Mouse (Mus musculus): ENCODE measurements around the gene Ptprd.
A peak's percentile ranks its signal among the peaks of the same experiment; 100 is the strongest.
"Not testable (repeated sequence)": the region's sequence is repeated elsewhere in the genome, so short reads cannot be mapped to it uniquely, and the experiment has no call there.

The Ptprd gene

DNA sequence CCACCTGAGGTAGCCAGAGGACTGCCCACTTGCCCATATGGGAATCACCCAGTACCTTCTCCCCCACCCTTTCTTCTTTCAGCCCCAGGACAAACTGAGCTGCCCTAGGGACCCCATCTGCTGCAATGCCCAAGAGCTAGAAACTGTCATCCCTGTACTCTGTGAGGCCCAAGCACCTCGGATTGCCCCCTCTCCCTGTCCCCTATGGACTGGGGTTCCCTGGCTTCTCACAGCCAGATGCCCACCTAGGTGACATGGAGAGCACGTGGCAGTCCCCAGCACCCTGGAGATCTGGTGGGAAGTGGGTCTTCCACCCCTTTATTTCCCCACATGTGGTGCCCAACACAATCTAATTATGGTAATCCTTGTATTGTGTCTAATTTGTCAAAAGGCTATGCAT lies 331.5 kb downstream of the Ptprd start:
- DNase-seq: no peak

DNA sequence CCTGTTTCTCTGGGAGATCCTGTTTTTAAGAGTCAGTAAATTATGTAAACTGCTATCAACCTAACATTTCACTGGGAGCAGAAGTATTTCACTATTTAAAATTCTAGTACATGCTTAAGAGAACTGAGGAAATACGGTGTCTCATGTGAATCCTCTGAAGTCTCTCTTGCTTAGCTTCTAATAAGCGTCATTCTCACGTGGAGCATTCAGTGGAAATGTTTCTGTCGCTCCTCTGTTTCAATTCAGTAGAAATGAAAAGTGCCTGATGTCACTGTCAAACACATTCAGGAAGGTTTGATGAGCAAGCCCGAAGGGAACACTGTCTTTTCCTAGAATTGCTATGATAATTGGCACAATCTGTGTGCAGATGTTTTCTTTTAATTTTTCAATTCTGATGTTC lies 350.5 kb downstream of the Ptprd start:
- no peak for DNase-seq

DNA sequence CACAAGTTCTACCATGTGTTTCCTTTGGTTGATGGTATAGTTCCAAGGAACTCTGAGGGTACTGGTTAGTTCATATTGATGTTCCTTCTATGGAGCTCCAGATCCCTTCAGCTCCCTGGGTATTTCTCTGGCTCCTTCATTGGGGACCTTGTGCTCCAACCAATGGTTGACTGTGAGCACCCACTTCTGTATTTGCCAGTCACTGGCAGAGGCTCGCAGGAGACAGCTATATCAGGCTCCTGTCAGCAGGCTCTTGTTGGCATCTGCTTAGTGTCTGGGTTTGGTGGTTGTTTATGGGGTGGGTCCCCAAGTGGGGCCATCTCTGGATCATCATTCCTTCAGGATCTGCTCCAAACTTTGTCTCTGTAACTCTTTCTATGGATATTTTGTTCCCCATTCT lies 414.4 kb downstream of the Ptprd start:
- DNase-seq: not testable (repeated sequence)

DNA sequence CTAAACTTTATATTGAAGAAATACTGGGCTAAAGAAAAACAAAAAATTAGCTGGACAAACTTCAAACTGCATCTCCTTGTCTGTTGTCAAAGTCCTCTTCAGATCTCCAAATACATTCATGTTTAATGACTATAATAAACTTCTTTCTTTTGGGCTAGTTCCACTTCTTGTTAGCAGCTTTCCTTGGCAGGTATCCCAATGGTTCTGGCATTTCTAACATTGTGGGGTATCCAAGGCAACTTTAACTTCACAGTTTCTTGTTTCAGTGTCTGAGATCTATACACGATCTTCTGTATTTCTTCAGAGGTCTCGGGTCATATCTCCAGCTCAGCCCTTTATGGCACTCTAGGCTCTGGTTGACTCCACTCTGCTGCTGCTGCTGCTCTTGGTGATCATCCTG lies 434.5 kb downstream of the Ptprd start:
- no peak for DNase-seq

DNA sequence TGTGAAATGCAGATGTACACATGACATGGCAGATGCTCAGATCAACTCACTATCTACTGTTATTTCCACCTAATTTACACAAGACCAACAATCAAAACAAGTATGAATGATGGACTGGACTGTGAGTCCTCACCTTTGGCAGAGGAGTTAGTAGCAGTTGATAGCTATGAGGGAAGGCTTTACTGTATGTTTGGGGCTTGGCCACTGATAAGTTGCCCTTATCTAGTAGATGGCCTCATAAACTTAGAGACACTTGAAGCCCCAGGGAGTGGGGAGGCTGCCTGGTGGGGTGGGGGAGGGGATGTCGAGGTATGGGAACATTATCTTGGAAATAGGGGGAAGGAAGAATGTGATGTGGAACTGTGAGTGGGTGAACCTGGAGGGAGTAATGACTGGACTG lies 448.0 kb downstream of the Ptprd start:
- no peak for DNase-seq

DNA sequence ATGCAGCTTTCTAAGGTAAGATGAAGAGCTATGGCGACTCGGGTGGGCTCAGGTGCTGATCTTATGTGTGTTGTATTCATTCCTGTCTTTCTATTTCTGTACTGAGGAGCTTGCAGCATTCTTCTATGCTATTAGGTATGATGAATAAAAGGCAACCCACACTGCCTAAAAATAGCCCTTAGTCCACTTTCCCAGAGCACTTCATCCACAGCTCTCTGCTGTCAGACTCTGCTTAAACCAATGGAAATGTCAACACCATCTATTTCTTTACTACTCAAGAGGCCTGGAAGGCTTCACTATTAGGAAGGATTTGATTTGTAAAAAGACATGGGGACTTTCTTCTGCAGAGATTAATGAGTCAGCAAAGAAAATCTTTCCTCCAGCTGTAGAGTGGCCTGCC lies 468.4 kb downstream of the Ptprd start:
- DNase-seq: no peak

DNA sequence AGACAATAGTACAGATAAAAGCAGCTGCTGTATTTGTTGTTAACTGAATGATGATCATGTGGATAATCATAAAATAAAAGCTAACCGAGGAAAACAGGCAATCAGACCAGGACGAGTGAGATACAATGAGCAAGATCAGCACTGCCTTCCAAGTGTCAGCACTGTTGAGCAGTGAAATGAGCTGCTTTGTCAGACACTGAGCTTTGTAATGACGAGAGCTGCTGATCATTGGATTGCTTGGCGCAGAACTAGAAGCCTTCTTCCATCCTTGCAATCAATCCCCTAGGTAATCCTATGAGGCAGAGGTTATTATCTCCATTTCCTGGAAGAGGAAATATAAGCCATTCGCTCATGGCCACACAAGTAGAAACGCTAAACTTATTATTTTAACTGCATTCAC lies 489.9 kb downstream of the Ptprd start:
- no peak for DNase-seq

DNA sequence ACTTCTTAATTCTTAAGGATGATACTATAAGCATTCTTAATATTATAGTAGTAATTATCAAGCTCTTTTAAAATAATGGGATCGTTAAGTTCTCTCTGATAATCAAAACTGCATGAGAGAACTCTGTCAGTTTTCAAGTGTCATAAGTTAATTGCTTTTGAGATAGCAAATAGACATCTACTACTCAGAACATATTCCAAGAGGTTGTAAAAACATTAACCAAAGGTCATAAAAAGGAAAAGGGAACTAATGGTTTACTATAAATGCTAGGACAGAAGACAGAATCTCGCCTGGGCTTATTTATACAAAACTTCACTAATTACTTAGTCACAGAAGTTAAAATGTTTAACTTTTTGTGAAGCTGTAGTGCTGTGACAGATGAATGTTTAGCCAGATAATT lies 494.0 kb downstream of the Ptprd start:
- no peak for DNase-seq

DNA sequence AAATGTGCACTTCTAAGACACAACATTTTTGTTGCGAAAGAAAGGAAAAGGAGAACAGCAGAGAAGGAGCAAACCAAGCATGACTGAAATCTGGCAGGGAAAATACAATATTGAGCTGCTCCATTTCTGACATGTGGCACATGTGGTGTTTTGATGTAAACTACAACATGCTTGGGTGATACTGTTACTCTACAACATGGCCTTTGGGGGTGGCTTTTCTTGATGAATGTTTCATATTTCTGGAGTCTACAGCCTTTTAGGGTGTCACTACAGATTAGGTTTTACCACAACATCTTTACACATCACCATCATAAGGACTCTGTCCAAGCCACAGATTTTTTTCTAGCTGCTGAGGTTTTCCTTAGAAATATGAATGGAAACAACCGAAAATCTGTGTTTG lies 501.5 kb downstream of the Ptprd start:
- DNase-seq: no peak

DNA sequence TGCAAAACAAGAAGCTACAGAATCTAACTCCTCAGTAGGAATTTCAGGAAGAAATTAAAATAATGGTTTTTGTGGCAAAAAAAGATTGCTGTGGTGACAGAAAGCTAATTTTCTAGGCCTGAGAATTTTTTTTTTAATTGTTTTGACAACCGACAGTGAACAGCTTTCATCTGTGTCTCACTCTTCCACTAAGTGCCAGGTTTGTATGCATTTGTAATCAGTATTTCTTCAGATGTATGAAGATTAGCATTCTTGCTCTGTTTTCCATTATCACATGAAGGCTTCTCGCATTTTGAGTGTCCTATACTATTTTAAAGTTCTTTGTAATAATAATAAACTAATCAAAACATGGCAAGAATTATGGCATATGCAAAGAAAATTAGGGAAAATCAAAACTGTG lies 513.5 kb downstream of the Ptprd start:
- DNase-seq: no peak

DNA sequence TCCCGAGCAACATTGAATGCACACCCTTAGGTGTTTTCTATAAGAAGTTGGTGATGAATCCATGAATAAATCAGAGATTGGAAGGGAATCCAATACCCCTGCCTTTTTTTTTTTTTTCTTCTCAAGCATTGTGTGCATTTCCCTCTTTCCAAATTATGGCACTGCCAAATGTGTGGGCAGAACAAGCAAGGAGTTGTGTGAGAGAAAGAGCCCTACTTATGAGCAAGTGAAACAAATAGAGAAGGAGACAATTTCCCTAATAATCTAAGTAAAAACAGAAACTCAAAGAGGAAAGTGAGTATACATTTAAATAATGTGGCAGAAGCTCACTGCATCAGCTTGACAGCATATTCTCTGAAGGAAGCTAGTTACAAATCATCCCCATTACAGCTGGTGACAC lies 536.0 kb downstream of the Ptprd start:
- DNase-seq: no peak

DNA sequence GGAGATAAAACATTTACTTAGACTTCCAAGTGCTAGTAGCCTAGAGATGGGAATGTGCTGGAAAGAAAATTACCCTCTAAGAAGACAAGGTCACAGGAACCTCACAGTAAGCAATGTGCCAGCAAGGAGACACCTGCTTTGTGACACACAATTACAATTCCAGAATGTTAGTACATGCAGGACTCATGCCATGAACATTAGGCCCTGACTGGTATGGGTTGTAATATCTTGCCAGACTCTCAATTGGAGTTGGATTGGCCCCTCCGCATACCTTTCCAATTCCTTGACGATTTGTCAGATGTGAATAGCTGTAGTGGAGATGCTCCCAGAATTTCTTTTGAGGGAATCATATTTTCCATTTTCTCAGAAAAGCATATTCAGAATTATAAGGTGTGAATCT lies 547.0 kb downstream of the Ptprd start:
- DNase-seq: no peak

DNA sequence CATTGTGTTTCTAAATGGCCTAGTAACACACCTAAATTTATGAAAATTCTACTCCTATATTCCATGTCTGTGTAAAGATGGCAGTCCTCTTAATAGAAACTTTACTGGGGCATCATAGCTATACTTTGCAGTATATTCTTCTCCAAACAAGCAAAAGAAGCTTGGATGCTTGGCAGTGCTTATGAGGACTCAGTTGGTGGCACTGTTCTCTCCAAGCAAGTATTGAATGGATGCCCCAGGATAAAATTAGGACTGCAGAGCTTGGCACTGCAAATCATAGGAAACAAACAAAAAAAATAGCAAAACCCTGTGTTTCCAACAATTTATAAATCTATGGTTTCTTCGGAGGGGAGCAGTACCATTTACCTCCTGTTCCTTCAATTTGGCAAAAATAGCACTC lies 549.5 kb downstream of the Ptprd start:
- DNase-seq: no peak

DNA sequence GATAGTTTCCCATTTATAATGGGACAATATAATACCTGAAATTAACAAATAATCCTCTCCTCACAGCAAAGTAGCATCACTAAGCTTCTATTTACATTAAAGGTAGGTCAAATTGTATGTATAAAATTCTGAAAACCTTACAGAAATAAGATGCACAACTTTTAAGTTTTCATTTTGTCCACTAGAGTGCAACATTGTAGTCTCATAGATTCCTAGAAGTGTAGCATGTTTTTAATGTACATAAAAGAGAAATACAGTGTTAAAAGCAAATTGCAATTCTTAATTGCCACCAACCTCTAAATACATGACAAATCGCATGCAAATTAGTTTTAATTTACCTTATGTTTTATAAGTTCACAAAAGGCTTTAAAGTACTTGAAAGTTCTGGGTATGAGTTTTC lies 556.1 kb downstream of the Ptprd start:
- no peak for DNase-seq

DNA sequence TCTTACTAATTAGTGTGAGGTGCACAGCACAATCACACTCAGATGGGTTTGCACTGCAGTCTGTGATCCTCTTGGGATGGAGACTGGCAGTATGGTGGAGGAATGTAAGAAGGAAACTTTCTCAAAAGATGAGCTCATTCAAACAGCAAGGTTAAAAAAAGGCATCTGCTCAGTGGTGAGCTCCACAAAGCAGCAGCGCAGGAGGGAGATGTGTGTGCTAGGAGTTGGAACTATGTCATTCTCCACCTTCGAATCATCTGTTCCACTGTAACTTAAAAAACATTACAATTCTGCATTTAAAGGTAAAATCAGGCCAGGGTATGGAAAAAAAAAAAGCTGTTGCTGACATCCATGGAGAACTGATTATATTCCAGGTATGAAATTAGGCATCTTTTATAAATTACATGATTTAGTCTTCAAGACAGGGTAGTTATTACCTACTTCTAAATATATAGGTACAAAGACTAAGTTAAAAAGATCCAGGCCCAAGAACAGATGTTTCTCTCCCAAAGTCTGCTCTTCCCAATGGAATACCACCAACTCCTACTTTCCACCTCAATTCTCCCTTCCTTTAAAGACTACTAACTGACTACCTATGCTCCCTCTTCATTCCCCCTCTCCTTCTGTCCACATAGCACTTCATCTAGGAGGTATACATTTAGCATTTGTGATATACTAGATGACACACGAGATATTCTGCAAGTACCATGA lies 562.0 kb downstream of the Ptprd start:
- no peak for DNase-seq

DNA sequence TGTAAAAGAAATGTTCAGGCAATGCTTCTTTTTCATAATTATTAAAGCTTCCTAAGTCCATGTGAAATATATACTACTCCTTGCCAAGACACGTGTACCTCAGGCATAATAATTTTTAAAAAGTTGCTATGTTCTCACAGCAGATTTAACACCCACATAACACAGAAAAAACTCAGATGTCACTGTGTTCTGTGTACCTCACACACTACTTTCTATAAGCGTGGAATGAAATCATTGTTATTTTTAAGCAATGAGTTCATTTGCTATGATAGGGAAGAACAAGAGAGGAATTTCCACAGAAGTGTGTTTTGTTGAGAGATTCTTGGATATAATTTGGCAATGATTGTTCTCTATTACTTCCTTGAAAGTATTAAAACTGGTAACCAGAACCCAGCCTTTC lies 562.9 kb downstream of the Ptprd start:
- DNase-seq: no peak

DNA sequence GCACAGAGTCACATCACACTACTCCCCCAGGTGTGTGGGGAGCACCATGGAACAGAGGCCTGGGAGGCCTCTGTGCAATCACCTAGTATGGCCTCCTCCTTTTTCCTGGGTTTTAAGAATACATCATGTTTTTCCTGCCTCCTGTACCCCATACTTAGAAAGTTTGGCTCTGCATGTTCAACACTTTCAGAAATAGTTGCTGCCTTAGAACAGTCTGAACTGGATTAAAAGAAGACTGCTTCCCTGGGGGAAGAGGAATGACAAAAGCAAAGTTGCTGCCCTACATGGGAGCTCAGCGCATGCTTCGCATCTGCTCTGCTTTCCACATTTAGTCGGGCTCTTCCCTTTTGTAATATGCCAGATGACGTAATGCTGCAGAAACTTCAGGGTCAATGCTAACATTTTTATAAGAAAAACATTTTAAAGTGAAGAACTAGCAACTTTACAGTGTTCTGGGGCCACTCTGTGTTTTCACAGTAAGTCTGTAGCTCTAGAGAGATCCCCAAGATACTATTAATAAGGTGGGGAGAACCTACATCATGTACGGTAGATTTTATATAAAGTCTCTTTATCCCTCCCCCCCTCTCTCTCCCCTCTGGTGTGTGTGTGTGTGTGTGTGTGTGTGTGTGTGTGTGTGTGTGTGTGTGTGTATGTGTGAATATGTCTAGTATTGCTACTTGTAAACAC lies 564.2 kb downstream of the Ptprd start:
- no peak for DNase-seq

DNA sequence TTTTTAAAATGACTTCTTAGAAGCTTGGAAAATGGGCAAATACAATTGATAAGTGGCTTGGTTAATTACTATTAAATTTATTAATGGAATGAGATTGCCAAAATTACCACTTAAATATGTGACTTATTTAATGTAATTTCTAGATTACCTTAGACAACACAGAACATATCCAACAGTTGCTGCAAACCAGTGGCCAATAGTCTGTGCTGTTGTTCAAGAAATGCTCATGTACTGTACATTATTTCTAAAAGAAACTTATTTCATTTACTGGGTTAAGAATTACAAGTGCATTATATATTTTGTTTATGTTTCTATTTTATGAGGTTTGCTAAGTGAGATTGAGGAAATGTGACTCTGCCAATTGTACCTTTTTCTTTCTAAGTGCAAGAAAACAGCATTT lies 567.3 kb downstream of the Ptprd start:
- no peak for DNase-seq

DNA sequence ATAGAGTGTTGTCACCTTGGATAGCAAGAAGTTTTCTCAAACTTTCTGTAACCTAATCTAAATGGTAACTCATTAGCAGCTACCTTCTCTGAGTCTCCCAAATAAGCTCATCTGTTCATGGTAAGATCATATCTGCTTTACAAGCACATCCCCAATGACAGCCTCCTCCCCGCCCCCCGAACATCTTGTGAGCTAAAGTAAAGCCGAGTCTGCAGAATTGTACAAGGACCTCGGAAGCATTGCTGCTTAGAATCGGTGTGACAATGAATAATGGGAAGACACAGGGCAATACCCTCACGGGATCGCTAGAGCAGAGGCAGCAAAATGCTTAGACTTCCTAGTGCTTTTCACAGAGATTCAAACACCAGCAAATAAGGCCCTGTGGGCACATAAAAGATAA lies 571.7 kb downstream of the Ptprd start:
- no peak for DNase-seq

DNA sequence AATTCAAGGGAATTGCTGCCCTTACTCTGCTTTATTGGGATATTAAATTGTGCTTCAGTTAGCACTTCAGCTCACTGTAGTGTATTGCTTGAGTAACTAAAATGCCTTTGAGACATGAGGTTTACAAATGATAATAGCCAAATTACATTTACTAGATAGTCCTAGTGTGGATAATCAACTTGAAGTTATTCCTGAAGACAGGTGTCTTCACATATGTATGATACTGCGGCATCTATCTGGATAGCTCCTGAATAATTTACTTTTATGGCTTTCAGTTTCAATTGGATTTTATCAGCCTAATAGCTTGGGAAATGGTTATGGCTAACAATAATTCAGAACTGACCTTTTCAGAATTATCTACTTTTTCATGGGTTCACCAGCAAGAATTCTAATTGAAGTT lies 598.6 kb downstream of the Ptprd start:
- DNase-seq: no peak

DNA sequence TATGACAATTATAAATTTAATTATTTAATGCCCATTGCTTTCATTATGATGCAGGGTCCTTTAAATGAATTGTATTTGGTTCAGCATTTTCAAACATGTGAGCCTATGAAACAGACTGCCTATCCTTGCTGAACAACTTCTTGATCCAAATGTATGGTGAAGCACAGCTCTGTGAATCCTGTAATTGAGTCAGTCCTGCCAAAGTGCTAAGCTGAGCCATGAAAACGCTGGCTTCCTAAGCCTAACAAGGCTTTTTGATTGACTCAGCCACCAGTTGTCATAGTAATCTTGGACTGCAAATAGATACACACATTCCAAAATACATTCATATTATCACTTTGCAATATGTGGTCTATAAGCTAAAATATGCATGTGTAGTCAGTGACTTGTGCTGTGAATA lies 625.1 kb downstream of the Ptprd start:
- DNase-seq: no peak

DNA sequence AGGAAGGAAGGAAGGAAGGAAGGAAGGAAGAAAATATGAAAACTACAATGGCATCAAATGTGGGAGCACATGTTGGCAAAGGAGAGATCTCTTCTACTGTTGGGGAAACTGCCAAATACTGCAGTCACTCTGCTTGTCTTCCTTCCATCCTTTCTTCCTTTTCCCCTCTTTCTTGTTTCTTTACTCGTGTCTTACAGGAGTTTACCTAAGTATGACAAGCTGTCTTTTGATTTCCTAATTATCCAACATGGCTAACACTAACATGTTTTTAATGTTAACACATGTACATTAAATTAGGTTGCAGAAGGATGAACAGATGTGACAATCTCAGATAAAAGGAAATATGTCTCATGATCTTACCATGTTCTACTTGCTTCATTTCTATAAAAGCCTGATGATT lies 625.5 kb downstream of the Ptprd start:
- DNase-seq: no peak

DNA sequence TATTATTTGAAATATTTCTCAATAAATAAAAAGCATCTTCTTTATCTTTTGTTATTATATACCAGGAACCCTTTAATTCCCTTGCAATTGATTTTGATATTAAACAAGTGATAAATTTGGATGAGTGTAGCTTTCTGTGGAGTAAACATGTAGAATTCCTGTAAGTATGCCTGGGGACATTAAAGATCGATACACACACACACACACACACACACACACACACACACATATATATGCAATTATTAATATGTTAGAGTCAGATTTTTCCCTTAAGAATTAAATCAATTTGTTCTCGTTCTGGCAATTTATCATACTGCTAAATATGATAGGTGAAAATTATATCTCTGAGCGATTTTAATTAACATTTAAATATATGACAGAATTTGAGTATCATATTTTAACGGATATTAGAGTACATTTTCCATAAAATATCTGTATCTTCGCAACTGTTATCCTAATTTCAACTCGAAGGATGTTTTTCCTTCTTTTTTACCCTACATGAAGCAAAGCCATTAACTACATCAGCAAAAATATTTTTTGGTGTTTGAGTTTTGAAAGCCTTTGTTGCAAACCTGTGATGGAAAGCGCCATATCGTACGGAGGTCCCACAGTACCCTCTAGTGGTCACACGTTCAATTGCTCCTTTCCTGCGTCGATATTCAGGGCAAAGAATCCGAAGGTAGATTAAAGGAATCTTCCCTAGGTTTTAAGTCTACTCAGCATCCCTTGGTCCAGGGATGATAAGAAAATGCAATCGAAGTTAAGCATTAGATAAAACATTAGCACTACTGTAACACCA lies 653.2 kb downstream of the Ptprd start:
- DNase-seq: peak; percentile 23

DNA sequence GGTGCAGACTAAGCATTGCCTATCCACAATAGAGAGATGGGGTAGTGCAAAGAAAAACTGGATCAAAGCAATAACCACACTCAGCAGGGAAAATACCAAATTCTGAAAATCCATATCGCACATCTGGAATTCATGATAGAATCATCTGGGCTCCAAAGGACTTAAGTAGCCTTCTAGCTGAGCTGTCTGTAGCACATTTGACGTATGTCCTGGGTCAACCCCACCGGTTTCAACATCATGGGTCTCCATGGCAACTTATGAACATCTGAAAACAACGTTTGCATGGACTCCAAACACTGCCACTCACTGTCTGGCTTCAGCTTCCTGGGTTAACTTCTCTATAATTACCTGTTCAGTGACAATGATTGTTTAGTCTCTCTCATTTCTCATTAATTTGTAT lies 655.9 kb downstream of the Ptprd start:
- DNase-seq: no peak

Measured in cerebellum, adult 9-11 months (tissue).